Mouse (Mus musculus) kidney, adult 8-10 months (tissue): Measurements from ENCODE around the gene Rere.
"Not testable (repeated sequence)": the region's sequence is repeated elsewhere in the genome, so short reads cannot be mapped to it uniquely, and the experiment has no call there.

Experiments used
- DNase-seq, 2 experiments: peaks; one replicate each; pipeline ENCODE4 v3.0.0; 2022

Rere gene

DNA sequence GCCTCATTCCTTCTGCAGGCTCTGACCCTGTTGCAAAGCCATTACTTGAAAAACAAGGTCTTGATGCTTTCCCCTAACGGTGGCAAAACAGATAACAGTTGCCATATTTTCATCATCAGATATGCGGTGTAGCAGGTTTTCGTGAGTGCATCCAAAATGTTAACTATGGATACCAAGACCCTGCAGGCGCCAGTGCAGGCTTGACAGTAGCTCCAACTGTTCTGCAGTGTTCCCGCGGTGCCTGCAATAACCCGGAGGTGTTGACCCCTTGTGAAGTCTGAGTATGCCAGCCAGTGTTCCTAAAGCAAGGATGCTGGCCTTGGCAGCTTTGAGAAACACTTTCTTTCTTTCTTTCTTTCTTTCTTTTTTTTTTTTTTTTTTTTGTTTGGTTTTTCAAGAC lies 26.3 kb upstream of the Rere start:
- no peak for DNase-seq

DNA sequence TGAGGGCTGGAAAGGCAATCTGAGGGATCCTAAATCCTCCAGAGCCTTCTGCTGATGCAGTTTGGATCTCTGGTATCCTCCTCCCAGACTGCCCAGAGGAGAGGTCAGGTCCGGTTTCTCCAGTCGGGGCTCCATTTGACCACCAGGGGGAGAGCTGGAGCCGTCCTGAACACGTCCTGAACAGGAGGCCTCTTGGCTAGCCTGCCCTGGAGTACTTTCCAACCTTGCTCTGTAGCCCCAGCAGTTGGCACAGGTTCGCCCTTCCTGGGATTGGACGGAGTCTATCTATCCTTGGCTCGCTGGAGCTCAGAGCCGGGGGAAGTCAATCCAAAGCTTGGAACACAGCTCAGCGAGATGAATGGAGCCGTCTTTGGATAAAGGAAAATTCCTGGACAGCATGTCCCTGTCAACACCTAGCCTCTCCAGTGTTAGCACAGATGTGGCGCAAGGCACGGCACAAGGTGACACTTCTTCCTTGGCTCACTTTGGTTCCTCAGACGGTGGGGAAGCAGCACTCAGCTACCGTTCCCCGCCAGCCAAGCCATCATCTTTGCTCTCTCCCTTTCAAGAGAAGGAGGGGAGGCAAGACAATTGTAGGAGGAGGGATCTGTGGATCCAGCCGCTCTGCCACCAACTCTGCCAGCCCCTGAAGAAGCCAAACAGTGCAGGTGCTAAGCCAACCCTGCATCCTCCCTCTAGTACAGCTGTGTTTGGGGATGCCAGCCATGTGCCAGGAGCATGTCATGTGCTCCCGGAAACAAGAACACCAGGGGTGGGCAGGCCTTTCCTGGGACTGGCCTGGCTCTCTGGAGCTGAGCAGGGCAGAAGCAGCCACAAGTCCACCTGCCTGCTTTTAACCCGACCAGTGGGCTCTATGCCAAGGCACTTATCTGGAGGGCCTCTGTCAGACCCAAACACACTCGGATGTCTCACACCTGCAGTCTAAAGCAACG lies 23.9 kb upstream of the Rere start:
- DNase-seq: peak; percentile 83 to 90

DNA sequence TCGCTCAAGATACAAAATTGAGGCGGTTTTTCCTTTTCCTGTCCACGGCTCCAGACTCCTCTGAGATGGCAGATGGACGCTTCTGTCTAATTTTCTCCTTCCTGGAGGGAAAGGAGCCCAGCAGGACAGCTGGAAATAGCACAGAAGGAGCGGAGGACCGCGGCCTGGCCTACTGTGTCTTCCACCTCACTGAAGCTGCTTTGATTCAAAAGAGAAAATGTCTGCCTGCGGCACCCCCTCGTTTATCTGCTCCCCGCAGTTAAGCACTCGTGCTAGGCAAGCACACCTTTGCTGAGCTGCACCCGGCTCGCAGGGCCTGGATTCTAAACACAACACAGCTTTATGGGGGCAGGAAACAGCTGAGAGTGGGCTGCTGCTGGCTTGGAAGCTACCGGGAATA lies 23.1 kb upstream of the Rere start:
- DNase-seq: no peak

DNA sequence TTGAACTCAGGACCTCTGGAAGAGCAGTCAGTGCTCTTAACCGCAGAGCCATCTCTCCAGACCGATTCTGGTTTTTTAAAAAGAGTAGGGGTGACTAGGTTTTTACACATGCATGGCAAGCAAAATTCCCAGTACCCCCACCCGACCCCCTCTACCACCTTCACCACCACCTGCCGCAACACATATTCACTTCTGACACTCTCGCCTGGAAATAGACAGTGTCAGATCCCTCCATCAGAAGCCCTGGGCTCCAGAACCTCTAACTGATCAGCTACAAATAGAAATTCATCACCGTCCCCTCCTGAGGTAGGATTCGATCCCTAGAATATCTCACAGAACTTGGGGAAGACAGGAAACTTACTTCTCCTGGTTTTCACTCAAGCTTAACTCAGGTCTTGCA lies 21.9 kb upstream of the Rere start:
- DNase-seq: no peak

DNA sequence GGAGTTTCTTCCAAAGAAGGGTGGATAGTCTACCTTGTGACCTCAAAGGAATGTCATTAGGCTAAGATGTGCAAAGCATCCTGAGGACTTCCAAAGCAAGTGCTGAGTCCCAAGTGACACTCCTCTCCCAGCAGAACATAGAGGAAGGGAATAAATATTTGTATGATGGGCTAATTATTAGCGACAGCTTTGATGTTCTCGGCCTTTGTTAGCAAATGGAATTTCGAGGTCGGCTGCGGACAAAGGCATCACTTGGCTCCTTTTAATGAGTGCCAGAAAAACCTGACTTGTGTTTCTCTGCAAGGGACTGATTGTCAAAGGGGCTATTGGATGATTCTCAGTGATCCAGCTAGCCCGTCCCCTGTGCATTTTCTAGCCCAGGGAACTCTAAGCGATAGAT lies 21.3 kb upstream of the Rere start:
- no peak for DNase-seq

DNA sequence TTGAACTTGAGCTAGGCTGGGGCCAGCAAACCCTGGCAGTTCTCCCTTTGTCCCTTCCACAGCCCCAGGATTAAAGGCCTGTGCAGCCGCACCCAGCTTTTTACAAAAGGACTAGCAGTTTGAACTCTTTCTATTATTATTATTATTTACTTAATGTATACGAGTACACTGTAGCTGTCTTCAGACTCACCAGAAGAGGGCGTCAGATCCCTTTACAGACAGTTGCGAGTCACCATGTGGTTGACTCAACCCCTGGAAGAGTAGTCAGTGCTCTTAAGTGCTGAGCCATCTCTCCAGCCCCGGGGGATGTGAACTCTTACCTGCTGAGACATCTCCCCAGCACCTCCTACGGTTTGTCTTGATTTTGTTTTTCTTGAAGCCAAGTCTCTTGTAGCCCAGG lies 20.7 kb upstream of the Rere start:
- DNase-seq: no peak

DNA sequence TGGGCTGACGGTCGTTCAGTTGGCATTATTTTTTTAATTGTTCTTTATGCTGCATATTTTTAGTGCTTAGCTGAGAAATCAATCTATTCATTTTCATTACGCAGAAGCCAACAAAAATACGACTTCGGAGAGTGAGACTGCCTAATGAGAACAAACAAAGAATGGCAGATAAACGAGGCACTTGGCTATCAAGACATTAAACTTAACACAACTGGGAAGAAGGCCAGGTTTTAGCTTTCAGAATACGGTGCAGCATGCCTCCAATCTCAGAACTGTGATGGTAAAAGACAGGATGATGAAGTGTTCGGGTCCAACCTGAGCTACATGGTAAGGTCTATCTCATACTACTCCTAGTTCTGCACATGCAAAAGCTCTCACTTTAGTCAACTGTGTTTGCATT lies 19.1 kb upstream of the Rere start:
- DNase-seq: no peak

DNA sequence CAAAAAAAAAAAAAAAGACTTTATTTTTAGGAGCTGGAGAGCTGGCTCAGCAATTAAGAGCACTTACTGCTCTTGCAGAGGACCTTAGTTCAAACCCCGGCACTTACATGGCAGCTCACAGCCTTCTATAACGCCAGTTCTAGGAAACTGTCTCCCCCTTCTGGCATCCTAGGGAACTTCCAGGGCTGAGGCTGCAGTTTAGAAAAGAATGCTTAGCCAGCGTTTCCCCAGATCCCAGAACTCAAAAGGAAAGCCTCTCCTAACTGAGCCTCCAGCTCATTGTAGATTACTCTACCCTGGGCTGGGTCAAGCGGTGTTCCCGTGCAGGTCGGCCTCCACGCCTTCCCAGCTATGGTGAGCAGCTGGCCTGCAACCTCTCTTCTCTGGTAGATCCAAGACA lies 16.5 kb upstream of the Rere start:
- DNase-seq: peak in 1 of 2 experiments; percentile 57

DNA sequence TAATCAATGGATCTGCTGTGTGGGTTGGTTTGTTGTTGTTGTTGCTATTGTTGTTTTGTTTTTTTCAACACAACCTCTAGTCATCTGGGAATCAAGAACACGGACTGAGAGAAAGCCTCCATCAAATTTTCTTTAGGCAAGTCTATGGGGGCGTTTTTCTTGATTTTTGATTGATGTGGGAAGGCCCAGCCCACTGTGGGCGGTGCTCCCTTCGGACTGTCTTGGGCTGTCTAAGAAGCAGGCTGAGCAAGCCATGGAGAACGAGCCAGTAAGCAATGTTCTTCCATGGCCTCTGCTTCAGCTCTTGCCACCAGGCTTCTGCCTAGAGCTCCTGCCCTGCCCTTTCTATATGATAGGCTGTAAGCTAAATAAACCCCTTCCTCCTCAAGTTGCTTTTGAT lies 16.0 kb upstream of the Rere start:
- DNase-seq: no peak

DNA sequence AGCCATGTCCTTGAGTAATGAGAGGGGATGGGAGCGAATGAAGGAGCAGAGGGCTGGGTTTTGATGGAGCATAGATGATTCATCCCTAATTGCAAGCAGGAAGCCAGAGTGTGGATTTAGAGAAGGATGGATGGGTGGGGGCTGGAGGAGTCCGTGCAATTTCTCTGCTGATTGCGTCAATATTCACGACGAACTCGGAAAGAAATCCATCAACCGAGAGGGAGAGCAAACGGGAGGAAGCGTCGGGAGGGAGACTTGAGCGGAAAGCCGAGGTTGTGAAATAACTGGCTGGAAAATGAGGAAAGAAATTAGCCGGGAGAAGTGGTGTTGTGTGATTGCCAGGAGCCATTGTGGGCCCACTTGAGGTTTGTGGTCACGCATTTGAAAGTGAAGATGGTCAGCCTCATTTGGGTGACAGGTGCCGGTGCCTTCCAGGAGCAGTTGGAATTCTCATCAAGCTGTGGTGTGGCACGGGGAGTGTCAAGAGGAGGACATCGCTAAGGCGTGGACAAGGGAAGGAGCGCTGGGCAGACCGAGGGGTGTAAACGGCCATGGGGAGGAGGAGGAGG lies 14.7 kb upstream of the Rere start:
- DNase-seq: no peak

DNA sequence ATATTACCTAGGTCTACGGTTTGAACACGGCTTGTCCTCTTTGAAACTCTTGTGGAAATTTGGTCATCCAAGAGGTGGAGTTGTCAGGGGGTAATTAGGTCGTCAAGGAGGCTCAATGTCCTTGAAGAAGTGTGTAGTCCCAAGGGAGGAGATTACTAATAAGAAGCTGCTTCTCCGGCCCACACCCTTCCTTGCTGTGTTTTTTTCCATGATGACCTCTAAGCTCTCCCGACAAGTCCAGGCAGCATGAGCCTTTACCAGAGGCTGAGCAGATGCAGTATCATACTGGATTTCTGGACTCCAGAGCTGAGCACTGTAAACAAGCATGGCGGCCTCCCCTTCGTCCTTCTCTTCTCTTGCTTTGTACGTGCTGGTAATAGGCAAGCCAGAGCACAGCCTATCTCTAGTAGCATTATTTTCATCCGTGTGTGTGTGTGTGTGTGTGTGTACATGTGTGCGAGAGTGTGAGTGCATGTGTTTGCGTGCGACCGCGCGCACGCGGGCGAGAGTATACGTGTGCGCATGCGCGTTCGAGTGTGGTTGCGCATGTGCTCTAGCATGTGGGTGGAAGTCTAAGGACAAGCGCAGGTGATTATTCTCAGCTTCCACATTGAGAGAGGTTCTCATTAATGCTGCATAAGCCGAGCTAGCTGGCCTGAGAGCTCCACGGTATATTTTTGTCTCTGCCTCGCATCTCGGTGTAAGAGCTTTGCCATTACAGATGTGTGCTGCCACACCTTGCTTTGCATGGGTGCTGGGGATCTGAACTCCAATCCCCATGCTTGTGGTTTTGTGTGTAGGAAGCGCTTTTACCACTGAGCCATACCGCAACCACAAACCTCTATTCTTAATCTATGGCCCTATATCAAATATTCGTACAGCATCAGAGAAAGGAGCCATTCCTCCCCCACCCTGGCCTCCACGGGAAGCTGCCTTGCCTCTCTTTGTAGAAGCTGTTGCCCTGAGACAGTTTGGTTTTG lies 12.5 kb upstream of the Rere start:
- no peak for DNase-seq

DNA sequence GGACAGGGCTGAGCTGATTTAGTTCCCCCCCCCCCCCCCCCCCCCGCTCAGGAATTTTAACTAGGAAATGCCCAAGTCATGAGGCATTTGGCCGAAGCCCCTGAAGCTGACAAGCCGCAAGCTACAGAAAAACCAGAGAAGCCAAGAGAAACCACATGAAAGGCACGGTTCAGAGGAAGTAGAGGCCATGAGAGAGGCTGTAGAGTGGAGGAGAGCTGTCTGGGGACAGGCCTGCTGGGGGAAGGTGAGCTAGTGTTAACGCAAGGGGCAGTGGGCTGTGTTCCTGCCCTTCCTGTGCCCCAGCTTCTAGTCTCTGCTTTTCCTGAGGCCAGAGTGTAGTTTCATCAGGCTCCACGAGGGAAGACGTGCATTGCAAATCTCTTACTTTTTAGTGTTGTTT lies 11.8 kb upstream of the Rere start:
- DNase-seq: no peak

DNA sequence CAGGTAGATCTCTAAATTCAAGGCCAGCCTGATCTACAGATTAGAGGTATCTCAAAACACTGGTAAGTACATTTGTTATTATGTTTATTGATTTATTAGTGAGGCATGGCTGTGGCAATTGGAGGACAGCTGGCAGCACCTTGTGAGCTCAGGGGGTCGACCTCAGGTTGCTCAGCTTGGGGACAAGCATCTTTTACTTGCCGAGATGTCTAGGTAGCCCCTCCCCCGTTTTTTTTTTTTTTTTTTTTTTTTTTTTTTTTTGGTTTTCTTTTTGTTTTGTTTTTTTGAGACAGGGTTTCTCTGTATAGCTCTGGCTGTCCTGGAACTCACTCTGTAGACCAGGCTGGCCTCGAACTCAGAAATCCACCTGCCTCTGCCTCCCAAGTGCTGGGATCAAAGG lies 10.7 kb upstream of the Rere start:
- DNase-seq: not testable (repeated sequence)

DNA sequence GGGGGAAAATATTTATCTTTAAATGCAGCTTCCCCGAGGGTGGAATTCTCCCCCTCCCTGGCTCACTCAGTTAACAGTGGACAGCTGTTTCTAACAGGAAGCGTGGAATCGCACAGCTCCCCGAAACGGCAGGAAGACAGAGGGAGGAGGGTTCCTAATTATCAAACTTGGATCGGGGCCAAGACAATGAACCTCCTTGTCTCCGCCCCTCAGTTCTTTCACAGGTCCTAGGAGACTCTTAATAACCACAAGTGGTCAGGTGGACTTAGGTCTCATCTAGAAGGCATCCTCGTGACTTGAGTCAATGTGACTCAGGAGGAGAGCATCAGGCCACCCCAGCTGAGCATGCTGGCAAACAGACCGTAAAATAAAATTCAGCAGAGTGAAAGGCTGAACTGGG lies 8.7 kb upstream of the Rere start:
- peak; percentile 89 to 94 for DNase-seq

DNA sequence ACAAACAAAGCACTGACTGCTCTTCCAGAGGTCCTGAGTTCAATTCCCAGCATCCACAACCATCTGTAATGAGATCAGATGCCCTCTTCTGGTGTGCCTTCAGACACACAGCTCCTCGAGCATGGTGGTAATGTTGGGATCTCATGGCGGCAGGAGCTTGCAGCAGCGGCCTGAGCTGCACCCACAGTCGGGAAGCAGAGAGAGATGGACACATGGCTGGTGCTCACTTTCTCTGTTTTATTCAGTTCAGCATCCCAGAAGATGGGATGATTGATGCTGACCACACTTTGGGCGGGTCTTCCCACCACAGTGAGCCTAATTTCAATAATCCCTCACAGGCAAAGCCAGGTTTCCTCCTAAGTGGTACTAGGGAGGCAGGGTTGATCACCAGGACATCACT lies 5.9 kb upstream of the Rere start:
- DNase-seq: no peak

DNA sequence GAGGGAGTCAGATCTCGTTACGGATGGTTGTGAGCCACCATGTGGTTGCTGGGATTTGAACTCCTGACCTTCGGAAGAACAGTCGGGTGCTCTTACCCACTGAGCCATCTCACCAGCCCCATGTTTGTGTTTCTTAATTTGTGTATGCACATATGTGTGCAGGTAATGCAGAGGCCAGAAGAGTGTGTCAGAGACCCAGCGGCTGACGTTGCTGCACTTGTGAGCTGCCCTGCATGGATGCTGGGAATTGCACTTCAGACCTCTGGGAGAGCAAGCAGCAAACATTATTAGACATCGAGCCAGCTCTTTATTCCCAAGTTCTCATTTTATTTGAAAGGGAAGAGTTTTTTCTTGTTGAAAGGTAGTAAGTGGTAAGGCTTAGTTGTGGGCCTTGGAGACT lies 2.1 kb upstream of the Rere start:
- DNase-seq: not testable (repeated sequence)

DNA sequence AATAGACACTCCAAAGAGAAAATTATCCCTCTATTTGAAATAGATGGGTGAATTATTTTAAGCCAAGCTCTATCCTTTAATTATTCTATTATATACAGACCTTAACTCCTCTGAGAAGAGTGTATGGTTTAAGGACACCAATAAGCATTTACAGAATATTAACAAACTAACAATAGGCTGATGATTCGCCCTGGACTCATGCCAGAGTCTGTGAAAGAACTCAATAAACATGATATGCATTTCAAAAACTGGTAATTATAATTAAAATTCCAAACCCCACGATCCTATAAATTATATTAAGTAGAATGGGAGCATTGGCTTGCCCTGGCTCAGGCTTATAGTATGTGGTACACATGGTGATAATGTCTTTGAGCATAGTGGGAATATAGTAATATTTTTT lies 1.4 kb upstream of the Rere start:
- no peak for DNase-seq

DNA sequence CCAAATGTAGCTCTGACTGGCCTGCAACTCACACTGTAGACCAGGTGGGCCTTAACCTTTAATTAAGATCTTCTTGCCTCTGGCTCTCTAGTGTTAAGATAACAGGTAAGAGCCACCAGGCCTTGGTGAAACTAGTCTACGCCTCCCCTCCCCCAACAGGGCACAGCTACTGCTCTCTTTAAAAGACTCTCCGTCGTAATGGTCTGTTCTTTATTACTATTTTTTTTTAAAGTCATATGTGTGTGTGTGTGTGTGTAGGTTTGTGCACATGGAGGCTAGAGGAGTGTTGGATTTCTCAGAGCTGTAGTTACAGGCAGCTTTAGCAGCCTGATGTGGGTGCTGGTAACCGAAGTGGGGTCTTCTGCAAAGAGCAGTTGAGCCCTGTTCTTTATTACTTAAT lies 987 bp upstream of the Rere start:
- DNase-seq: peak in 1 of 2 experiments; percentile 15

DNA sequence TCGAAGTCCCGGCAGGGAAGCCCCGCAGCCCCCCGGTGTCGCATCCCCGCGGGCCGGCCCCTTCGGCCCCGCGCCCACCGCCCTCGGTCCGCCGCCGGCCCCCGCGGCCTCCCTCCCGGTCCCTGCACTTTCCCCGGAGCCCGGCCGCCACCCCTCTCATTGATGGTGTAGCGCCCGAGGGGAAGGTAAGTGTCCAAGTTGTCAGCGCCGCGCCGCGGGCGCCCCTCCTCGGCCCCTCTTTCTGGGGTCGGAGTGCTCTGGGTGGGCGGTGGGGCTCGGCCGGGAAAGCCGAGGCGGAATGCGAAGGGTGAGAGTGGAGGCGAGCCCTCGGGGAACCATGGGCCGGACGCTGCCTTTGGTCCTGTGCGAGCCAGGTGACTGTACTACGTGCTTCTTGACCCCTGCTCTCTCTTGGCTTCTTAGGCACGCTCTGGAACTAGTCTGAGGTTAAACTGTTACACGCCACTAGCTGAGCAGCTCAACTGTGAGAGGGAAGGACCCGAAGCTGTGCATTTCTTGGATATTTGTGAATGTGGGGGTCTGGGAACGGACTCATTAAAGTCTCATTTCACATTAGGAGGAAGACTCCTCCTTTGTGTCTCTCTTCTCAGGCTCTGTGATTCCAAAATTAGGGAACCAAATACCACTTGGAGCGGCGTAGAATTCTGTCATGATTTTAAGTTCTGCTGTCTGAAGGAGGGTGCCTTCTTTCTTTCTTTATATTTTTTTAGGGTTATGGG lies 615 bp downstream of the Rere start:
- DNase-seq: peak; percentile 82 to 85

DNA sequence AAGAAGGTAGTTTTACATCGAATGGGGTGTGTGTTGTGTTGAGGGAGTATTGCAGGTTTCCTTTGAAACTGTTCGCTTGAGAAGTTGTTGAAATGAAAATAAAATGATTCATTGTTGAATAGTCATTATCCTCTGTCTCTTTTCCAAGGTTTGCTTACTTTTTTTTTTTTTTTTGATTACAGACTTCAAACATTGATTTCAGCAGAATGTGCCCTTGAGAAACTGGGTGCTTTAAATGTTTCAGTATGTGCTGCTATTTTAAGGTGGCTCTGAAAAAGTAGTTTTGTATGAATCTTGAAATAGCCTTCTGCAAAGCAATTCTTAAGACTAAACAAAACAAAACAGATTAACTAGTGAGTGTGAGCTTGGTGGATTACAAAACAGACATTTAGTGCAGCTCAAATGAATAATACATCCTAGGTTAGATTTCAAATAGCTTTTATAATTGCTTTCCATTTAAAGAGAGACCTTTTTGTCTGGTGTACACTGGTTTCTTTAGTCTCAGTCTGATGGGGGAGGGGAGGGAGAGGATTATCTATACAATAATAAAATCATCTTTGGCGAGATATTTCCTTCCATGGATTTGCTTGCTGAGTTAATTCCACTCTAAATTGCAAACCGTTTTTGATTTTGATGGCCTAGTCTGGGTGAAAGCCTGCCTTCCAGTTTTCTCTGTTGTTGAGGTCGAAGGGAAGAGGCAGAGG lies 1.3 kb downstream of the Rere start:
- DNase-seq: no peak

DNA sequence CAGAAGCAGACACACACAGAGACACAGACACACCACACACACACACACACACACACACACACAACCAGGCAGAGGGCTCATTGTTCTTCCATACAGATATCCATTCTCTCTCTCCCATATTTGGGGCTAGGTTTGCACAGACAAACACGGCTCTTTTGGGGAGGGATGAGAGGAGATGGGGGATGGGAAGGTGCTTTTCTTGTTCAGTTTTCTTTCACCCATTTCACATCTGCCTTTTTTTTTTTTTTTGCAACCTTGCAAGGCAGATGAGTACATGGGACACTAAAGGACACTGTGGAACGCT lies 1.8 kb downstream of the Rere start:
- DNase-seq: no peak

DNA sequence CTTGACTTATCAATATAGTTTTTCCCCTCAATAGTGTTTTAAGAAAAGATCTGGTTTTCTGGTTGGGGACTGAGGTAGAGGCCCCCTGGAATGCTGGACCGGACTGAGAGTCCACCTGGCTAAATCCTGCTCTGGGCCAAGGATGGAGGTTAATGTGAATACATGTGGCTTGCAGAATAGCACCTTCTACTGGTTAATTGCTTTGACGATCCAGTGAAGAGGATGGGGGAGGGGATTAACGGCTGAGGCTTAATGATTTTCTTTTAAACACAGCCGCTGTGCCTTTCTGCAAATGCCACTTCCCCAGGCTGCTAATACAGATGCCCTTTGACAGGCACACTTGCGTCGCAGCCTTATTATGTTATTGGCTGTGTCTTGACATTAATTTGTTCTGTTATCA lies 2.5 kb downstream of the Rere start:
- peak; percentile 77 to 83 for DNase-seq
